Mouse (Mus musculus): ENCODE data around the gene Gm10644. TPM values are rescaled to one million over a fixed set of nuclear protein-coding genes. Genes with fewer than 3 reads are reported as not detected.

Gm10644 gene
- polyA plus RNA-seq, 2 experiments from 2014 or later = 0.24 to 0.66 TPM

- no peak for ATAC-seq
These were observed 25.2 kb upstream of the Gm10644 start for GRCm38 (mm10) chr8:83980250-83980649.

DNA sequence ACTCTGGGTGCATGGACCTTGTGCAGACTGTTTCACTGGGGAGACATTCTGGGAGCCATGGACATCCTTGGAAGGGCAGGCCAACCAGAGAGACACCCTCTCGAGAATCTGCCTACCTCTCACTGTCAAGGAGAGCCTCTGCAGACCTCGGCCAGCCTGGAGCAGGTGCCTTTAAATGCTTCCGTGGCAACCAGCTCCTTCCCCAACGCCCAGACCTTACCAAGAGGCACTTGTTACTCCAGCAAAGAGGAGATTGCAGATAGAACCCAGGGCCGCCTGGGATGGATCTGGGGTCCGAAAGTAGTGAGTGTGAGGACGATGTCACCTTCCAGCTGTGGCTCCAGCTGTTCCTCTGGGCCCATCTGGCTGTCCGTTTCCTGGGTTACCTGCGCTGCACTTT lies 23.2 kb upstream of the Gm10644 start:
- no peak for ATAC-seq

- no peak for ATAC-seq
These were observed 22.6 kb upstream of the Gm10644 start for GRCm38 (mm10) chr8:83977646-83978045.

DNA sequence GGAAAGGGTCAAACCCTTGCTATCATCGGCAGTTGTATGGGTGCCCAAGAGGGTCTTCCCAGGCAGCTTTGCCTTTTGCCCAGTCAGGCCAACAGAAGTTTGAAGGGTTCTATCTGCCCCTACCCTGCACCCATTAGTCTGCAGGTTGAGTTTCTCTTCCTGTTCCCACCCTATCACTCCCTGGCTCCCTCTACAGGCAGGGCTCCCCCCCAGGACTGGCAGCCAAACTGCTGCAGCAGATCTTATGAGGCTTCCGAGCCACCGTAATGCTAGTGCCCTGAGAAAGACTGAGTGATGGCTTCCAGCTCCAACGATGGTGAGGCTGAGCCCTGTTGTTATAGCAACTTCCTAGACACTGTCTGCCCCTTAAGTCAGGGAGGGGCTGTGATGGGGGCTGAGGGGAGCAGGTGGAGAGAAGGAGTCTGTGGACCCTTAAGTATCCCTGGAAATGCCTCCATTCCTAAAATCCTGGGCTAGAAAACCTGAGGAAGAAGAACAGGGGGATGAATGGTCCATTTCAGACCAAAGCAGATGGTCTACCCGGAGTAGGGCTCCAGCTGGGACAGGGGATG lies 21.9 kb upstream of the Gm10644 start:
- no peak for ATAC-seq

GRCm38 (mm10) chr8:83976101-83976630 lies 21.2 kb upstream of the Gm10644 start:
- ATAC-seq = no peak

DNA sequence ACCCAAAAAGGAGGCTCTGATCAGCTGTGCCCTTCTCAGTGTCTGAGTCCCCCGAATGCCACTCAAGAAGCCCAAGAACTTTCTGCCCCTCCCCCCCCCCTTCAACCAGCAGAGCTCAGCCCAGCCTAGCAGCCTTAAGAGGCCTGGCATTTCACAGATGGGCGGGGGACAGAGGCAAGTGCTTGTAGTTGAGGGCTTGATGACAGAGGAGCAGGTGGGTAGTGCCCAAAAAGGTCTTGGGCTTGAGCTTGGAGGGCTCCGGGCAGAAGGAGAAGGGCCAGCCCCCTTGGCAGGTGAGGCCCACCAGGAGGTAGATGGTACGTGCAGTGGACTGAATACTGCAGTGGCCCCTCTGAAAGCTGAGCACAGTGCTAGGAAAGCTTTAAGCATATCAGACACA lies 19.5 kb upstream of the Gm10644 start:
- ATAC-seq = no peak

DNA sequence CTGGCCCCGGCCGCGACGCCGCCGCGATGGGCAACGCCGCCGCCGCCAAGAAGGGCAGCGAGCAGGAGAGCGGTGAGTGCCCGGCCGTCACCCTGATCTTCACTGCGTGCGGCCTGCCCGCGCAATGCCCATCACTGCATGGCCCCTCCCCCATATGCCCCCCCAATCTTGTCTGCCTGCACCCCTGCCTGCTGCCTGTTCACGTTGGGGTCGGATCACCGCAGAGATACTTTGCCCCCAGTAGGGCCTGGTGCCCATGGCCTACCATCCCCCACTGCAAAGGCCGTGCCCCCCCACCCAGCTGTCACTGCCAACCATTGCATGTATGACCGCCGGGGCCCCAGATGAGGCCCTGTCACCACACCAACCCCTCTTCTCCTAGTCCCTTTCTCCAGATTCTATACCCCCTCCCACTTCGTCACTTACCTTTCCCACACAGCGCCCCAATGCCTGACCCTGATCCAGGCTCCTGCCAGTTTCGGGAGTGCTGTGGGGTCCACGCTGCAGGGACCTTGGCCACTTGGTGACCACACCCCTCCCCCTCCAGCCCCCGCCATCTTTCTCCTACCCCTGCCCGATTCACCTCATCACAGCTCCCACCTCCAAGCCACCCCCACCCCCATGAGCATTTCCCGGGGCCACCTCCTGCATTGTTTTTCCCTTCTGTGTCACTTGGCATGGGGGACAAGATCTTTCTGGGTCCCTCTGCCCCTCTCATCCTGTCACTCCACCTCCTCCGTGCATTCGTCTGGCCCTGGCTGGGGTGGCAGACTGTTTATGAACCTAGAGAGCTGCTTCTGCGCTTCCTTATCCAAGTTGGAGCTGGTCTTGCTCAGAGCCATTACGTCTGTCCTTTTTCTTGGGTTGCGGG lies 18.4 kb upstream of the Gm10644 start:
- no peak for ATAC-seq

DNA sequence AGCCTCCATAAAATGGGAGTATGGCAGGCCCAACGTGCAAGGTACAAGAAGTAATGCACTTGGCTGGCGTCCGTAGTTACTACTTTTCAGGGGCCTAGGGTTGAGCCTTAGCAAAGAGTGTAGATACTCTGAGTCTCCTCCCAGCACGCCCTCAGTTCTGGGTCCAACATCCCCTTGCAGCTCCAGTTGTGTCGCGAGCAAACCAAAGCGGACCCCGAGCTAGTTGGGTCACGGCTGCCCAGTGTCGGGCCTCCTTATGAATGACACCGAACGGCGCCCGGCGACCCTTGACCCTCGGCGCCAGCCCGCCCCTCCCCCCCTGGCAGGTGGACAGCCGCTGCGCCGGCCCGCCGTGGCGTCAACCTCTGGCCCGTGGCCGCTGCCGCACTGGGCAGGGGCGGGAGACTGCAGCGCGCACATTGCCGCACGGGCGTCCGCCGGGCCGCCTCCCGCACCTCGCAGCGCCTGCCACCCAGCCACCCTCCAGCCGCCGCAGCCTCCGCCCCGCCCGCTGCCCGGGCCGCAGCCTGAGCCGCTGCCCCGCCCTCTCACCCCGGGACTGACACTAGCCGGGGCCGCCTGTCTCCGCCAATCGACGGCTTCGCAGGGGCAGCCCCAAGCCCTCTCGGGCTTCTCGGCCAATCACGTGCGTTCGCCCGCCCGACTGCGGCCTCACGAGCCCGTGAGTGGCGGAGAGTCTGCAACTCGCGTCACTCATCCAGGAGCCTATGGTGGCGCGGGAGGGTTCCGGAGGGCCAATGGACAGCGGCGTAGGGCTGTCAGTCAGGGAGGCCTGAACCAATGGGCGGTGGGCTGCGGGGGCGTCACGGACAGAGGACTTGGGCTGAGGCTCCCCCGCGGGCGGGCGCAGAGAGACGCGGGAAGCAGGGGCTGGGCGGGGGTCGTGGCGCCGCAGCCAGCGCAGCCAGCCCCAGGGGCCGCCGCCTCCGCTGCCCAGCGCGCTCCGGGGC lies 17.4 kb upstream of the Gm10644 start, which contains the start of gene Prkaca:
Gene Prkaca, plus strand, starts transcription at position 844 of the 971 bp plus-strand sequence.
- peak; percentile 99 for ATAC-seq

- ATAC-seq = no peak
These were observed 16.7 kb upstream of the Gm10644 start for GRCm38 (mm10) chr8:83971661-83972060.

DNA sequence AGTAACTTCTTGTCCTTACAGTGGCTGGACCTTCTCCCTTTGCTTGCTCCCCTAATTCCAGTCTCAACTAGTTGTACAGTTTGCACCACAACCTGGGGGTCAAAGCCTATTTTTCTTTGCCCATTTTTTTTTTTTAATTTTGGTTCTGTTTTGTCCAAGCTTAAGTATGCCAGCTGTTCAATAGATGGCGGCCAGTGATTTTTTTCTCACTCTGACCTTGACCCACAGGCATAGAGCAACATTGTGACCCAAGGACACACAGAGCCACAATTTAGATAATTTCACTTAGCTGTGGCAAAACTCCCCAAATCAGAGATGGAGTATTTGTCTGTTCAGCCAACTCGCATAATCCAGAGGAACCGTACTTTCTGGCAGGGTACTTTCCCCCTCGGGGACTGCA lies 16.1 kb upstream of the Gm10644 start:
- no peak for ATAC-seq

GRCm38 (mm10) chr8:83967701-83968100 lies 12.7 kb upstream of the Gm10644 start:
- ATAC-seq = no peak

DNA sequence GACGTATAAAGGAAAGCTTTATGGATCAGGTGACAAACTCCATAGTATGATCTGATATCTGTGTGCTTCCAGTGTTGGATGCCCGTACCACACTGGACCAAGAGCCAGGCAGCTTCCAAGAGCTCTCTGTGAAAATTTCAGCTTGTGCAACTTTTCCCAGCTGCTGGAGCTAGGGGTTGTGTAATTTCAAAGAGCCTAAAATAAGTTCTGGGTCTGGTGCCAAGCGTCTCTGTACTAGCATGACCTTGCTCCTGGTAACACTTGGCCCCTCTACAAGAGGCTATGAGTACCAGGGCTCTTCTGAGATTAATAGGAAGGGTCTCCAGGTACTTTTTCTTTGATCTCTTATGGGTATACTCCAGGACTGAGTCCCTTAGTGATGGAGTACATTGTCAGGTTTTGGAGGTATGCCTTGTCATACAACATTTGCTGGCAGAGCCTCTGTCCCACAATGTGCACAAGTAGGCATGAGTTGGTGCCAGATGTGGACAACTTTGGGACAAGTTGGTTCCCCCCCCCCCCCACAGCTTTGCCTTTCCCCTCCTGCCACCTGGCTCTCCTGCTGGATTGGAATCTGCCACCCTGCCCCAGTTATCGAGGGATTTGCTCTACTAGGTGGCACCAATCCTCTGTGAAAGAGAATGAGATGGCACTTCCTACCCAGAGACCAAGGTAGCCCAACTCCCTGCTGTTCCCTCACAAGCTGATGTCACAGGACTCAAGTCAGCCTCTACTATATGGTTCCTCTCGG lies 9.2 kb upstream of the Gm10644 start:
- no peak for ATAC-seq

- ATAC-seq = no peak
These were observed 1.8 kb upstream of the Gm10644 start for GRCm38 (mm10) chr8:83956789-83957188.

GRCm38 (mm10) chr8:83955958-83956218 lies 883 bp upstream of the Gm10644 start:
- ATAC-seq = no peak

DNA sequence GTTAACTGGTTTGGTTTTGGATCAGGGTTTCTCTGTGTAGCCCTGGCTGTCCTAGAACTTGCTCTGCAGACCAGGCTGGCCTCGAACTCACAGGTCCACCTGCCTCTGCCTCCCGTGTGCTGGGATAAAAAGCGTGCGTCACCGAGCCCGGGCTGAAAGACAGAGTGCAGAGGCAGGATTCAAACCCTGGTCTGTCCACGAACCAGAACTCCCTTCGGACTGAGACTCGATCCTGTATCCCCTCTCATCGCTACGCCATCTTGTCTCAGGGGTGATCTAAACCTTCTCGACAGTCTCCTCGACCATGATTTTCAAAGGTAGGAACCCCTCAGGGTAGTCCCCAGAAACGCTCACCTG lies 278 bp downstream of the Gm10644 start:
- no peak for ATAC-seq

DNA sequence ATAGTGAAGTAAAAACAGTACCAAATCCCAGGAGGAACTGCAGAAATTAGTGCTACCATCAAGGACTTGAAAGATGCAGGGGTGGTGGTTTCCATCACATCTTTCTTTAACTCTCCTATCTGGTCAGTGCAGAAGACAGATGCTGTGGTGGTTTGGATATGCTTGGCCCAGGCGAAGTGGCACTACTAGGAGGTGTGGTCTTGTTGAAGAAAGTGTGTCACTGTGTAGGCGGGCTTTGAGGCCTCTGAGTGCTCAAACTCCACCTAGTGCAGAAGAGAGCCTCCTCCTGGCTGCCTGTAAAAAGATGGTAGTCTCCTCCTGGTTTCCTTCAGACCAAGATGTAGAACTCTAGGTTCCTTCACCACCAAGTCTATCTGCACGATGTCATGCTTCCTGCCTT lies 9.5 kb downstream of the Gm10644 start:
- ATAC-seq = no peak

DNA sequence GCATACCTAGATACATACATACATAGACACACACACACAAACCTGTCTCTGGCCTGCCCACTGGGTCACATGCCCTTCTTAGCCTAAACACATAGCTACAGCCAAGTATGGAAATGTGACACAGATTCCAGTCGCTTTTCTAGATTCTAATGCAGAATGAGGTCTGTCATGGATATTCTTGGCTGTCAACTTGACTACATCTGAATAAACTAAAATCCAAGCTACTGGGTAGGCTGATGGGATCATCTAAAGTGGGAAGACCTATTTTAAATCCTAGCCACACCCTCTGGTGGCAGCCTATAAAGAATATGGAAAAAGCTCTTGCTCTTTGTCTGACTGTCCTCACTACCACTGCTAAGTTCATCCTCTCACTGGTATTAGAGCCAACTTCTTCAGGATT lies 12.6 kb downstream of the Gm10644 start:
- ATAC-seq = no peak

DNA sequence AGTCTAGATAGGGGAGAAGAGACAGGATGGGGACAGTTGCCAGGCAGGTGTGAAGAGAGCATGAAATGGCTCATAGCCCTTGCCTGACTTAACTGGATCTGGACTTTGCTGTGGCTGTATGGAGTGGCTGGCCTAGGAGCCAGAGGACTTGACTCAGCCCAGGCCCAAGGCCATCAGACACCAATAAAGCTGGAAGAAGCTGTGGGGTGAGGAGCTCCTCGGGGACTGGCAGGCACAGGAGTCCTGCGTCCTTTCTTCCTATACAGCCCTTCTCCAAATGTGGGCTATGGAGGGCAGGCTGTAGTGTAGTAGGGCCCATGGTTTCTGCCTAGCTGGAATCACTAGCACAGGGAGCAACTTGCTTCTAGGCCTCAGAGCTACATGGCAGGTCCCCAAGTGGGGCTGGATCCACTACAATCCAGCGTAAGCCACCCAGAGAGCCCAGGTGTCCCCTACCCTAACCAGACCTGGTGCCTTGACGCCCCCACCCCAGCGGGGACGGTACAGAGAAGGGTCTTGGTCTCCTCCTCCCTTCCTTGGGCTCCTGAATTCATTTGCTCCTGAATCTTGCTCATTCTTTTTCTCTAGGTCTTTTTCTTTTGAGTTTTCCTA lies 13.8 kb downstream of the Gm10644 start:
- no peak for ATAC-seq

GRCm38 (mm10) chr8:83938330-83938729 lies 16.7 kb downstream of the Gm10644 start:
- no peak for ATAC-seq

DNA sequence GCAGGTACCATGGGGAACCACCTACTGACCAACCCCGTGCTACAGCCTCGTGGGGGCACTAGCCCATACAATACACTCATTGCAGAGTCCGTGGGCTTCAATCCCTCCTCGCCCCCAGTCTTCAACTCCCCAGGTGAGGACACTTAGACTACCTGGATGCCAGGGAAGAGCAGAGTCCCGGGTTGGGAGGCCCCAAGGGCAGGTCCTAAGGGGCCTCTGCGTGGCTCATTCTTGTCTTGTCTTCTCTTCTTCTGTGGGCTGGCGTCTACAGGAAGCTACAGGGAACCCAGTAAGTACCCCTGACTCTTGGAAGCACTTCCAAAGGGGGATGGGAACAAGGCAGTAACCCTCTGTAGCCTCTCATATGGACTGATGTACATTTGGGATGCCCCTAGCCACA lies 17.4 kb downstream of the Gm10644 start:
- ATAC-seq = no peak

- no peak for ATAC-seq
These were observed 19.6 kb downstream of the Gm10644 start for GRCm38 (mm10) chr8:83935435-83935834.

DNA sequence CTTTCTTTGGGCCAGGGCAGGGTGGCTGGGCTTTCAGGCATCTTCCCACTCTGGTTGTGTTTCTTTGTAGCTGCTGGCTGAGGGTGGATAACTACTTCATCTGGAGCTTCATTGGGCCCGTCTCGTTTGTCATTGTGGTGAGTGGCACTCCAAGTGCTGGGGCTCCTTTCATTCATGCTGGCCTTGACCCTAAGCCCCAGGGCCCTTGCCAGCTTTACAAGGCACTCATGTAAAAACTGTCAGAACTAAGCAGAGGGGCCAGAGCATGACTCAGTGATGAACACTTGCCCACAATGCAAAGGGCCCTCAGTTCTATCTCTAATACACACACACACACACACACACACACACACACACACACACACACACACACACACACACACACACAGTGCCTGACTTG lies 20.0 kb downstream of the Gm10644 start:
- ATAC-seq = no peak
